Mouse (Mus musculus) hindbrain, embryonic 16.5 days (tissue): ENCODE results near the gene Ghrhr. TPM values are rescaled to one million over a fixed set of nuclear protein-coding genes. Genes with fewer than 3 reads are reported as not detected.

ENCODE experiments used
- ATAC-seq: fragments of 200-750 bp; cut with Nextera tagmentation; 2 replicates; pipeline ENCODE4 v1.8.0; 2017; ENCODE audit warnings: moderate TSS enrichment, moderate library complexity
- H3K27ac ChIP-seq: fragments of 300-500 bp; sonication (generic); 2 replicates; pipeline ENCODE4 v1.5.1; 2014; ENCODE audit warnings: low read depth, mild to moderate bottlenecking, control low read depth, low read length, moderate library complexity
- H3K27me3 ChIP-seq: fragments of 300-500 bp; sonication (generic); replicated peaks from 2 replicates; pipeline ENCODE4 v1.6.1; 2014; ENCODE audit warnings: low read length; ENCODE audit not compliant: control insufficient read depth, insufficient read depth
- H3K36me3 ChIP-seq: fragments of 300-500 bp; sonication (generic); 2 replicates; pipeline ENCODE4 v1.6.1; 2014; ENCODE audit warnings: mild to moderate bottlenecking, low read length, moderate library complexity, mixed read lengths; ENCODE audit not compliant: control insufficient read depth, insufficient read depth
- H3K4me1 ChIP-seq: fragments of 300-500 bp; sonication (generic); 2 replicates; pipeline ENCODE4 v1.6.1; 2014; ENCODE audit warnings: low read depth, low read length; ENCODE audit not compliant: control insufficient read depth, insufficient read depth
- H3K4me2 ChIP-seq: fragments of 300-500 bp; sonication (generic); 2 replicates; pipeline ENCODE4 v1.6.1; 2014; ENCODE audit warnings: mild to moderate bottlenecking, low read length, control low read depth, moderate library complexity
- H3K4me3 ChIP-seq: fragments of 300-500 bp; sonication (generic); 2 replicates; pipeline ENCODE4 v1.5.1; 2014; ENCODE audit warnings: mild to moderate bottlenecking, low read length, control low read depth, moderate library complexity
- H3K9ac ChIP-seq: fragments of 300-500 bp; sonication (generic); 2 replicates; pipeline ENCODE4 v1.6.1; 2014; ENCODE audit warnings: low read depth, mild to moderate bottlenecking, control low read depth, low read length, moderate library complexity
- H3K9me3 ChIP-seq: fragments of 300-500 bp; sonication (generic); 2 replicates; pipeline ENCODE4 v1.6.1; 2014; ENCODE audit warnings: mild to moderate bottlenecking, low read length, moderate library complexity; ENCODE audit not compliant: control insufficient read depth
- WGBS: fragments of 180-500 bp; shearing (Covaris S2); extraction: QIAGEN DNeasy Blood & Tissue Kit; methylation state at CpG from one replicate; pipeline ENCODE4 v1.1.7; 2014; 5-methylcytosine and 5-hydroxymethylcytosine counted together
- polyA plus RNA-seq: library from polyadenylated mRNA; unstranded; fragments of >200 nt; fragmentation: Nextera tagmentation; extraction: Ambion mirVana; gene quantifications from 2 replicates; pipeline ENCODE4 v1.2.1, GENCODE M21; 2015

Ghrhr gene
- polyA plus RNA-seq = not detected in 2 replicates

GRCm38 (mm10) chr6:55376076-55376475 is at the start of gene Ghrhr:
TSS of gene Ghrhr (plus strand) at chr6:55376295.
- Histone ChIP-seq H3K4me3 (no peak within 1 kb of the TSS), H3K36me3 (no peaks in the 10 kb centered on the region), H3K4me1 (no peaks in the 10 kb centered on the region), H3K9me3 (no peaks in the 10 kb centered on the region), H3K9ac (no peak within 1 kb of the TSS), H3K4me2 (no peak within 1 kb of the TSS), H3K27me3 (no peaks in the 10 kb centered on the region; the same call in 1 of the 2 replicates), H3K27ac (no peak within 1 kb of the TSS)
- no peak for ATAC-seq
- 80% methylated on average over 6 of the region's 6 CpGs for WGBS

DNA sequence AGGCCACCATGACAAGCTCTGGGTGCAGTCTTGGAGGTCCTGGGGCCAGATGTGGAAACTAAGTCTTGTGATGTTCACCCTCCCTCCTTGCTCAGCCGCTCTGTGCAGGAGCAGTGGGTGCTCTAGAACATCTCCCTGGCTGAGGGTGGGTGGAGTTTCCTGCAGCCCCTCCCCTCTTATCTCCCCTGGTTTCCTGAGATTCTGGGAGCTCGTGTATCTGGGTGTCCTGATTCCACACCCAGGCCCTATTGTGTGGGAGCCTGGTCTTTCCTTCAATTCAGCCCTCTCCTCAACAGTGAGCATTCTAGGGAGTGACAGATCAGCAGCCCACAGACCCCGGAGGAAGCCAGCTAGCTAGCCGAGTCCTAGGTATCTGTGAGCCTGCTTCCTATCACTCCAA is 49.8 kb upstream of the Ghrhr start:
- Histone ChIP-seq H3K4me1 (no peaks in the 10 kb centered on the region), H3K36me3 (no peaks in the 10 kb centered on the region), H3K9me3 (no peaks in the 10 kb centered on the region), H3K27me3 (no peaks in the 10 kb centered on the region), H3K27ac (no peak overlapping the region), H3K4me2 (no peak overlapping the region), H3K9ac (no peak overlapping the region), H3K4me3 (no peak overlapping the region)
- 84% methylated on average over 4 of the region's 4 CpGs for WGBS
- no peak for ATAC-seq

GRCm38 (mm10) chr6:55327326-55327725 is 48.8 kb upstream of the Ghrhr start:
- H3K4me1 ChIP-seq = peaks cover 6% of the 10 kb centered on the region
- no peaks in the 10 kb centered on the region for H3K36me3 ChIP-seq
- 91% methylated on average over 13 of the region's 13 CpGs for WGBS
- H3K4me2 ChIP-seq = no peak overlapping the region
- no peaks in the 10 kb centered on the region for H3K9me3 ChIP-seq
- H3K4me3 ChIP-seq = no peak overlapping the region
- H3K27me3 ChIP-seq = no peaks in the 10 kb centered on the region
- no peak for ATAC-seq
- no peak overlapping the region for H3K27ac ChIP-seq
- no peak overlapping the region for H3K9ac ChIP-seq

GRCm38 (mm10) chr6:55328179-55328578 is 47.9 kb upstream of the Ghrhr start:
- Histone ChIP-seq H3K4me3 (no peak overlapping the region), H3K27ac (no peak overlapping the region), H3K4me2 (no peak overlapping the region), H3K27me3 (no peaks in the 10 kb centered on the region), H3K9me3 (no peaks in the 10 kb centered on the region), H3K4me1 (peaks cover 11% of the 10 kb centered on the region), H3K36me3 (no peaks in the 10 kb centered on the region), H3K9ac (no peak overlapping the region)
- ATAC-seq = no peak
- 80% methylated on average over 4 of the region's 4 CpGs for WGBS

DNA sequence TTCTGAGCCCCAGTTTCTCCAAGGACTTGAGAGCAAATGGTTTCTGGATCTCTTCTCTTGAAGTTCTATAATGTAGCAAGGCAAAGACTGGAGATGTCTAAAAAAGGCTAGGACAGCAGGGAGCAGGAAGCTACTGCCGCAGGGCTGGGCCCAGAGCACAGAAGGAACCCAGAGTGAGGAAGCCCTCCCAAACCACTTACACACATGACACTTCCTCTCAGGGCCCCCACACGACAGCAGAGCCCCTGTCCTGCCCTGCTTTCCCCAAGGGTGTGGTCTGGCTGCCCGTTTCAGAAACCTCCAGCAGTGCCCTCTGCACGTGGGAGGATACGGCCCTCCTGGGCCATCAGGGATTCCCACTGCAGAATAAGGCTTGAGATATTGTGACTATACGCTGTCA is 44.8 kb upstream of the Ghrhr start:
- Histone ChIP-seq H3K36me3 (no peaks in the 10 kb centered on the region), H3K9me3 (no peaks in the 10 kb centered on the region), H3K4me2 (no peak overlapping the region), H3K4me1 (peaks cover 13% of the 10 kb centered on the region), H3K9ac (no peak overlapping the region), H3K27ac (no peak overlapping the region), H3K27me3 (no peaks in the 10 kb centered on the region), H3K4me3 (no peak overlapping the region)
- 68% methylated on average over 6 of the region's 6 CpGs for WGBS
- no peak for ATAC-seq

DNA sequence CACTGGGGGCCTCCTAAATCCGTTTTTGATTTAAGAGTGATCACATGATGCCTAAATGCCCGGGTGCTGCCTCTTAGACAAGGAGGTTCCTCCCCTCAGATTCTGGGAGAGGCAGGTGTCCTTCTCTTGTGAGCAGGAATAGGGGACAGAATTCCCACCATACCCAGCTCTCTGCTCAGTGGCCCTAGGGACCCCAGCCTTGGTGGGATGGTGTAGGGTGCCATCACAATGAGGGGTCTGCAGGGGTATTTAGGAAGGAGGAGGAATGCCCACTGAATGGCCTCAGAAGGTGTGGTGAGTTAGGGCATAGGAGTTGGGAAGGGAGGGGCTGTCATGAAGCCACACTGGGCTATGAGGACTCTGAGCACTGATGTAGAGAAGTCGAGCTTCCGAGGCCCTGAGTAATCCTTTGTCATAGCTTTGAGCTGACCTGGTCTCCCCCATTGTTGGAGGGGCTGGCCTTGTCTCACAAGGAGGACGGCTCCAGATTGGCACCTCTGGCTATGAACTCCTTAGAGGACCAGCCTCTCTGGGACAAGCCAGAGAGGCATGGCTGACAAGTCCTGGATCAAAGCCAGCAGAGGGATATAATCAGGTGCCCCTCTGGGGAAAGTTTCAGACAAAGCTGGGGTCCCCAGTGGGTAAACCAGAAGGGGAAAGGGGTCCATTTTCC is 43.9 kb upstream of the Ghrhr start:
- WGBS = 43% methylated on average over 5 of the region's 5 CpGs
- Histone ChIP-seq H3K4me1 (peaks cover 13% of the 10 kb centered on the region), H3K4me3 (no peak overlapping the region), H3K36me3 (no peaks in the 10 kb centered on the region), H3K27me3 (no peaks in the 10 kb centered on the region), H3K9me3 (no peaks in the 10 kb centered on the region), H3K9ac (no peak overlapping the region), H3K27ac (peak overlapping the region; percentile 3), H3K4me2 (no peak overlapping the region)
- ATAC-seq = peak; percentile 55

DNA sequence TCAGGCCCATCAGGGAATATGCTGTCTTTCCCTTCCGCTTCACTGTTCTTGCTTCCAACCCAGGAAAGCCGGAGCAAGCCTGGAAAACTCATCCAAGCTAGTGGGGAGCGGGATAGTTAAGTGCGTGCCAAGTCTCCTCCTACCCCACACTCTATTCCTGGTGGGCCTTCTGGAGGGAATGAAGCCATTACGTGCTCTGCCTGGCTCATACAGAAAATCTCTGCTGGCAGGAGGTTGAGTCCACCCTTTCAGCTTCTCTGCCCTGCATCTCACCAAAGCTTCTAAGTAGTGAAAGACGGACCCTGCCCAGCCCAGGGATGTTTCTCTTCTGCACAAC is 43.4 kb upstream of the Ghrhr start:
- Histone ChIP-seq H3K4me3 (no peak overlapping the region), H3K4me2 (no peak overlapping the region), H3K36me3 (no peaks in the 10 kb centered on the region), H3K9me3 (no peaks in the 10 kb centered on the region), H3K9ac (no peak overlapping the region), H3K4me1 (peaks cover 13% of the 10 kb centered on the region), H3K27ac (peak overlapping the region; percentile 3), H3K27me3 (no peaks in the 10 kb centered on the region)
- WGBS = 45% methylated on average over 6 of the region's 6 CpGs
- peak; percentile 74 for ATAC-seq

DNA sequence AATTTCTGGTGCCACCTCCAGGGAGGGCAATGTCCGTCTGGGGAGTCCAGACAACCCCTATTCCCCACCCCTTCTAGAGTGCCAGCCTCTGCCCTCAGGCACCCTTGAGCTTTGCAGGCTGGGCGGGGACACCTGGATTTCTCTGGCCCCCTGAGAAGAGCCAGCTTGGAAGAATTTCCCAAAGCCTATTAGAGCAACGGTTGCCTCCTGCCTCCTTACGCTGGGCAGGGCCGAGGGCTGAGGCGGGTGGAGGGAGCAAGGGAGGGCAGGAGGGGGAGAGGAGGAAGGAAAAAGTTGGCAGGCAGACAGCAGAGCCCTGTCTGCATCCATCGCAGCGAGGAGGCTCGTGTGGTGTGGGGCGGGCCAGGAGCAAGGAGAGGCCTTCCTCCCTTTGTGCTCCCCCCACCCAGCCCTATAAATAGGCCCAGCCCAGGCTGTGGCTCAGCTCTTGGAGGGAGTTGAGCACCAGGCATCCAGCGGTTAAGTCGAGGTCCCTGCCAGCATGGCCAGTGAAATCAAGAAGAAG is 40.0 kb upstream of the Ghrhr start, which contains the start of gene Aqp1:
Gene Aqp1 (plus strand): TSS at position 444 of the 526 bp plus-strand sequence.
- H3K9me3 ChIP-seq = no peaks in the 10 kb centered on the region
- H3K27ac ChIP-seq = no peak within 1 kb of the TSS
- no peak within 1 kb of the TSS for H3K4me2 ChIP-seq
- no peaks in the 10 kb centered on the region for H3K27me3 ChIP-seq
- ATAC-seq = peak; percentile 72
- H3K4me3 ChIP-seq = no peak within 1 kb of the TSS
- H3K9ac ChIP-seq = no peak within 1 kb of the TSS
- 29% methylated on average over 12 of the region's 12 CpGs for WGBS
- H3K4me1 ChIP-seq = peaks cover 13% of the 10 kb centered on the region
- no peaks in the 10 kb centered on the region for H3K36me3 ChIP-seq

DNA sequence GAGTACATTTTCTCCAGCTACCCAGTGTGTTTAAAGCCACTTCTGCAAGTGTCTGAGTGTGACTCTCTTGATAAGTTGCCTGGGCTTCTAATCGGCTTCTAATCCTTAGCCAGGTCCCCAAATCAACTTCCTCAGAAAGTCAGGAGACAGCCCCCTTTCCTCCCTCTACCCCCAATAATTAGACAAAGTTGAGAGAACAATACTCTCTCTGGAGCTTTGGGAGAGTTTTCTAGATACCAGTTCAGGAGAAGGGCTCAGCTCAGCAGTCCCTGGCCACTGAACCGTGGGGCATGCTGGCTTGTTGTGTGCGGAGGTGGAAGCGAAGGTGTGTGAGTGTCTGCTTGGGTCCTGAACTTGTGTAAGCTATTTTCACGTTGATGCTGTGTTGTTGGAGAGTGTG is 38.9 kb upstream of the Ghrhr start:
- Histone ChIP-seq H3K9me3 (no peaks in the 10 kb centered on the region), H3K9ac (no peak overlapping the region), H3K27me3 (no peaks in the 10 kb centered on the region), H3K4me1 (peaks cover 9% of the 10 kb centered on the region), H3K36me3 (no peaks in the 10 kb centered on the region), H3K4me2 (no peak overlapping the region), H3K4me3 (no peak overlapping the region), H3K27ac (no peak overlapping the region)
- ATAC-seq = no peak
- whole genome bisulfite sequencing = 83% methylated on average over 5 of the region's 5 CpGs
